Mouse (Mus musculus): ENCODE data around the gene Lrrc4.

DNA sequence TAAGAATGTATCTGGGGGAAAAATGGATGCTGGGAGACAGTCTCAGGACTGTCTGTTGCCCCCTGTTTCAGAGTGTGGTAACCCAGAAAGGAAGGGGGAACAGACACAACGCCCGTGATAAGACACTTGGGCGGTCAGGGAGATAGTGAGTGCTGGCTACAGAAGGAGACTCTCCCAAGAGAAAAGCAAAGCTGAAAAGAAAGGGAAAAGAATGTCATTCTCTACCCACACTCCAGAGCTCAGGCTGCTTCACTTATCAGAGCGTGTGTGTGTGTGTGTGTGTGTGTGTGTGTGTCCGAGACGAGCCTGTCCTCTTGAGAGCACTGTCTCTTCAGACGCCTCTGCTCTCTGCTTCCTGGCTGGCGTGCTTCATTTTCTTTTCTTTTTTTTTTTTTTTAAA is 45.8 kb downstream of the Lrrc4 start:
- TF ChIP-seq CTCF (IDR thresholded peaks at IDR 0.05; ENCODE audit: extremely low read depth, insufficient read depth, low read length) (no peak), POLR2A (IDR thresholded peaks at IDR 0.05; ENCODE audit: extremely low read depth, insufficient read depth, low read length) (no peak)

All from cortical plate, adult 2 months (tissue).